Mouse (Mus musculus): Measurements from ENCODE around the gene Tssk1.
A peak's percentile ranks its signal among the peaks of the same experiment; 100 is the strongest.

Gene Tssk1

GRCm38 (mm10) chr16:17893923-17894322 is at the start of gene Tssk1:
Gene Tssk1 (plus strand): TSS chr16:17894223.
- DNase-seq (ENCODE audit: low read depth in 1 of 2, low spot score in 2 of 2) = no peak

GRCm38 (mm10) chr16:17848431-17848830 is 45.6 kb upstream of the Tssk1 start:
- DNase-seq (ENCODE audit: low read depth in 1 of 2, low spot score in 2 of 2) = no peak

GRCm38 (mm10) chr16:17848928-17849327 is 45.1 kb upstream of the Tssk1 start:
- no peak for DNase-seq (ENCODE audit: low read depth in 1 of 2, low spot score in 2 of 2)

- DNase-seq (ENCODE audit: low read depth in 1 of 2, low spot score in 2 of 2) = no peak
Observed at GRCm38 (mm10) chr16:17849486-17849885, 44.5 kb upstream of the Tssk1 start.

GRCm38 (mm10) chr16:17851331-17851730 is 42.7 kb upstream of the Tssk1 start:
- DNase-seq (ENCODE audit: low read depth in 1 of 2, low spot score in 2 of 2) = no peak

GRCm38 (mm10) chr16:17851860-17852259 is 42.2 kb upstream of the Tssk1 start:
- no peak for DNase-seq (ENCODE audit: low read depth in 1 of 2, low spot score in 2 of 2)

GRCm38 (mm10) chr16:17853263-17853662 is 40.8 kb upstream of the Tssk1 start:
- DNase-seq (ENCODE audit: low read depth in 1 of 2, low spot score in 2 of 2) = no peak

- no peak for DNase-seq (ENCODE audit: low read depth in 1 of 2, low spot score in 2 of 2)
Observed at GRCm38 (mm10) chr16:17857157-17857556, 36.9 kb upstream of the Tssk1 start.

- DNase-seq (ENCODE audit: low read depth in 1 of 2, low spot score in 2 of 2) = no peak
Observed at GRCm38 (mm10) chr16:17858592-17858991, 35.4 kb upstream of the Tssk1 start.

- no peak for DNase-seq (ENCODE audit: low read depth in 1 of 2, low spot score in 2 of 2)
Observed at GRCm38 (mm10) chr16:17865293-17865692, 28.7 kb upstream of the Tssk1 start.

- DNase-seq (ENCODE audit: low read depth in 1 of 2, low spot score in 2 of 2) = no peak
Observed at GRCm38 (mm10) chr16:17865770-17866169, 28.3 kb upstream of the Tssk1 start.

GRCm38 (mm10) chr16:17871248-17871647 is 22.8 kb upstream of the Tssk1 start:
- no peak for DNase-seq (ENCODE audit: low read depth in 1 of 2, low spot score in 2 of 2)

- no peak for DNase-seq (ENCODE audit: low read depth in 1 of 2, low spot score in 2 of 2)
Observed at GRCm38 (mm10) chr16:17872995-17873394, 21.0 kb upstream of the Tssk1 start.

- DNase-seq (ENCODE audit: low read depth in 1 of 2, low spot score in 2 of 2) = no peak
Observed at GRCm38 (mm10) chr16:17875174-17875573, 18.8 kb upstream of the Tssk1 start.

GRCm38 (mm10) chr16:17876096-17876495 is 17.9 kb upstream of the Tssk1 start:
- DNase-seq (ENCODE audit: low read depth in 1 of 2, low spot score in 2 of 2) = no peak

GRCm38 (mm10) chr16:17879571-17879970 is 14.5 kb upstream of the Tssk1 start:
- DNase-seq (ENCODE audit: low read depth in 1 of 2, low spot score in 2 of 2) = no peak

- no peak for DNase-seq (ENCODE audit: low read depth in 1 of 2, low spot score in 2 of 2)
Observed at GRCm38 (mm10) chr16:17882196-17882595, 11.8 kb upstream of the Tssk1 start.

GRCm38 (mm10) chr16:17884116-17884515 is 9.9 kb upstream of the Tssk1 start:
- DNase-seq (ENCODE audit: low read depth in 1 of 2, low spot score in 2 of 2) = no peak

- DNase-seq (ENCODE audit: low read depth in 1 of 2, low spot score in 2 of 2) = no peak
Observed at GRCm38 (mm10) chr16:17889689-17890341, 4.2 kb upstream of the Tssk1 start.

- no peak for DNase-seq (ENCODE audit: low read depth in 1 of 2, low spot score in 2 of 2)
Observed at GRCm38 (mm10) chr16:17890342-17890727, 3.7 kb upstream of the Tssk1 start.

- peak in 1 of 2 experiments; percentile 10 for DNase-seq (ENCODE audit: low read depth in 1 of 2, low spot score in 2 of 2)
Observed at GRCm38 (mm10) chr16:17890917-17891566, 3.0 kb upstream of the Tssk1 start.

GRCm38 (mm10) chr16:17891567-17891959 is 2.5 kb upstream of the Tssk1 start, which contains the start of gene Gm20518:
Gene Gm20518 (minus strand): TSS chr16:17891671.
- DNase-seq (ENCODE audit: low read depth in 1 of 2, low spot score in 2 of 2) = peak; percentile 83 to 94

- no peak for DNase-seq (ENCODE audit: low read depth in 1 of 2, low spot score in 2 of 2)
Observed at GRCm38 (mm10) chr16:17892606-17893005, 1.4 kb upstream of the Tssk1 start.
